Mouse (Mus musculus) myocyte (in vitro differentiated cells): ENCODE data around the gene Ebi3.

Source experiments
- POLR2A ChIP-seq: IDR thresholded peaks from one replicate; pipeline ENCODE4 v1.6.1; 2011; ENCODE audit warnings: low read depth, mild to moderate bottlenecking, control low read depth, moderate library complexity; ENCODE audit not compliant: insufficient read length
- TCF12 ChIP-seq: IDR thresholded peaks from one replicate; pipeline ENCODE4 v1.6.1; 2011; ENCODE audit warnings: mild to moderate bottlenecking, control low read depth; ENCODE audit not compliant: poor library complexity, insufficient read depth, severe bottlenecking

DNA sequence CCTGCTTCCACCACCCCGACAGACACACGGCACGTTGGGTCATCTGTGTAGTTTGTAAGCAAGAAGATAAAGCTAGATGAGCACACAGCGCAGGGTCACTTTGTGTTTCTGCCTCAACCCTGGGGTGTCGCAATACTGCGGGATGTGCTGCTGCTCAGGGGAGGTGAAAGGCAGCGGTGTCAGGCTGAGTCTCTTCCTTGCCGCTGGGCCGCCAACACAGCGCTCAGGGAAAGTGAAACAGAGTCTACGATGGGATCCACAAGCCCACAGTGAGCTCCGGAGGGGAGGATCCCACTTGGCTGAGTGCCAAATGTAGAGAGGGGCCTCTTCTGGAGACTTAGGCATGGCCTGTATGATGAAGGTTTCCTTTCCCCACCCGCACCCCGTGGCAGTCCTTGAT is 10.7 kb downstream of the Ebi3 start:
- TF ChIP-seq POLR2A, result no peak
- TF ChIP-seq TCF12, result no peak
